In genomic region chr7:38061060-38061970, GRCm38 (mm10) we compare ENCODE assay signal across 9 mouse cellular contexts. TPM values are rescaled to one million over a fixed set of nuclear protein-coding genes. Genes with fewer than 3 reads are reported as not detected.
DNase-seq lines count a peak whose midpoint lies in the region; ATAC-seq and TF ChIP-seq lines count a peak whose summit lies in the region.
"Had no signal": no experiment of that assay in that cellular context is flagged by ENCODE, and none has a peak within 500 bp of the region (broad histone marks: within the 10 kb centered on the region; RNA-seq: fewer than 3 reads in every experiment).

No protein-coding gene starts in this region.

- peak overlapping the region; percentile 49 for H3ac ChIP-seq in C2C12 (ENCODE audit: control insufficient read depth, insufficient read length, low read depth)

- peak; percentile 99 for TF ChIP-seq CTCF in C2C12 (IDR thresholded peaks at IDR 0.05; ENCODE audit: control insufficient read depth, insufficient read depth, insufficient read length)
- peak; percentile 98 for TF ChIP-seq CTCF in brain, embryonic 14.5 days (IDR thresholded peaks at IDR 0.05; ENCODE audit: borderline replicate concordance, extremely low read depth, insufficient read depth, insufficient read length)

- no peaks in the 10 kb centered on the region for H3K79me3 ChIP-seq in C2C12 (ENCODE audit: low read depth)

- H3K9me3 ChIP-seq in heart, embryonic 11.5 days (replicated peaks; ENCODE audit: control insufficient read depth, low read length) = no peaks in the 10 kb centered on the region
- no peaks in the 10 kb centered on the region for H3K9me3 ChIP-seq in kidney, embryonic 15.5 days (replicated peaks)

- H3K9ac ChIP-seq in heart, embryonic 11.5 days (ENCODE audit: low read depth, low read length) = peak overlapping the region; percentile 75
- peak overlapping the region; percentile 68 for H3K9ac ChIP-seq in kidney, embryonic 15.5 days

- no peak overlapping the region for H3K4me3 ChIP-seq in C2C12 (ENCODE audit: insufficient read depth, poor library complexity, severe bottlenecking)
- H3K4me3 ChIP-seq in heart, embryonic 11.5 days (ENCODE audit: low read depth, low read length) = peak overlapping the region; percentile 50
- H3K4me3 ChIP-seq in kidney, embryonic 15.5 days (replicated peaks) = peak overlapping the region; percentile 56

- WGBS in heart, embryonic 11.5 days (ENCODE audit: insufficient replicate concordance) = 2% methylated on average over 53 of the region's 57 CpGs
- under 1% methylated on average over 57 of the region's 57 CpGs for WGBS in kidney, embryonic 15.5 days

- peak overlapping the region; percentile 85 for H3K4me2 ChIP-seq in heart, embryonic 11.5 days
- peak overlapping the region; percentile 95 for H3K4me2 ChIP-seq in kidney, embryonic 15.5 days

- peak; percentile 36; the same call in 1 of the 2 replicates for TF ChIP-seq POLR2A in brain, embryonic 14.5 days (IDR thresholded peaks at IDR 0.05; ENCODE audit: borderline replicate concordance, extremely low read depth, insufficient read depth, insufficient read length, poor library complexity, severe bottlenecking)

- H3K36me3 ChIP-seq in C2C12 (ENCODE audit: control insufficient read depth, insufficient read depth) = no peaks in the 10 kb centered on the region
- no peaks in the 10 kb centered on the region for H3K36me3 ChIP-seq in heart, embryonic 11.5 days (ENCODE audit: control insufficient read depth, insufficient read depth, low read length)
- no peaks in the 10 kb centered on the region for H3K36me3 ChIP-seq in kidney, embryonic 15.5 days
- H3K36me3 ChIP-seq: G1E had no signal

- H3K4me1 ChIP-seq in heart, embryonic 11.5 days (ENCODE audit: control insufficient read depth, insufficient read depth, low read length) = peaks cover 7% of the 10 kb centered on the region; the same call in 1 of the 2 replicates
- H3K4me1 ChIP-seq in kidney, embryonic 15.5 days = peaks cover 7% of the 10 kb centered on the region

- H3K27ac ChIP-seq in heart, embryonic 11.5 days (ENCODE audit: low read depth, low read length) = no peak overlapping the region
- peak overlapping the region; percentile 51 for H3K27ac ChIP-seq in kidney, embryonic 15.5 days

- peaks cover 8% of the 10 kb centered on the region for H3K27me3 ChIP-seq in C2C12 (ENCODE audit: control insufficient read depth, insufficient read depth, insufficient read length)
- H3K27me3 ChIP-seq in heart, embryonic 11.5 days (ENCODE audit: control insufficient read depth, insufficient read depth, low read length) = no peaks in the 10 kb centered on the region
- H3K27me3 ChIP-seq in kidney, embryonic 15.5 days = no peaks in the 10 kb centered on the region

- ATAC-seq in erythroblast, adult 5-6 weeks (replicated peaks; ENCODE audit: low FRiP score, poor library complexity, severe bottlenecking) = peak; percentile 73; the same call in 1 of the 2 replicates
- peak; percentile 86 for ATAC-seq in heart, embryonic 11.5 days (replicated peaks; ENCODE audit: insufficient number of reproducible peaks, low FRiP score, low TSS enrichment)
- ATAC-seq in kidney, embryonic 15.5 days (replicated peaks; ENCODE audit: low FRiP score) = peak; percentile 93
- ATAC-seq in monocyte, adult 5-6 weeks (replicated peaks; ENCODE audit: insufficient number of reproducible peaks, low FRiP score, low TSS enrichment, poor library complexity, severe bottlenecking) = peak; percentile 83

- no peaks in the 10 kb centered on the region for H3K79me2 ChIP-seq in C2C12 (ENCODE audit: control insufficient read depth, insufficient read depth)

- DNase-seq in brain, embryonic 14.5 days (ENCODE audit: low read depth) = peak; percentile 95
- DNase-seq in liver = peak; percentile 84
- peak; percentile 73 to 76 for DNase-seq in spleen, postnatal 36 days (ENCODE audit: low spot score in 2 of 2)

TF ChIP-seq in C2C12, 6 proteins besides CTCF, POLR2A, EP300 and RAD21:
- TF ChIP-seq MYOD1 (IDR thresholded peaks at IDR 0.05; ENCODE audit: control insufficient read depth, insufficient read length, low read depth) = no peak
- no peak for TF ChIP-seq MYOG (IDR thresholded peaks at IDR 0.05; ENCODE audit: control insufficient read depth, extremely low read depth, insufficient read length)
- TF ChIP-seq MAX (IDR thresholded peaks at IDR 0.05) = no peak
- TF ChIP-seq USF1 (IDR thresholded peaks at IDR 0.05; ENCODE audit: low read depth) = no peak
- no peak for TF ChIP-seq FOSL1 (IDR thresholded peaks at IDR 0.05; ENCODE audit: insufficient read depth, low read length, poor library complexity, severe bottlenecking)
- no peak for TF ChIP-seq CEBPB (IDR thresholded peaks at IDR 0.05; ENCODE audit: low read depth)
TF ChIP-seq in C2C12: peak in this region for 0.

RNA-seq across cellular contexts. Expression of gene Uri1, which starts 38.0 kb away (rescaled TPM):
- polyA plus RNA-seq in C2C12 (2012; fragmentation: generic; extraction: Trizol) = 12.6 TPM
- 21.3 and 24.2 TPM in 2 replicates for polyA plus RNA-seq in brain, embryonic 14.5 days (2012; rRNA removed)
- 16.9 and 51.9 TPM in 2 replicates for total RNA-seq in erythroblast, adult 5-6 weeks (2015; ENCODE audit: low replicate concordance)
- 7.2 and 22.3 TPM in 2 replicates for total RNA-seq in erythroblast, adult 5-6 weeks (2017; ENCODE audit: low replicate concordance)
- polyA plus RNA-seq in heart, embryonic 11.5 days (2014; fragmentation: Nextera tagmentation; extraction: Ambion mirVana) = 33.8 and 36.9 TPM in 2 replicates
- 50.5 and 52.2 TPM in 2 replicates for polyA plus RNA-seq in kidney, embryonic 15.5 days (2015; fragmentation: Nextera tagmentation; extraction: Ambion mirVana)
- 31.2 to 52.7 TPM (median 52.2 TPM) in 3 replicates for total RNA-seq in monocyte, adult 5-6 weeks (2017)

RNA-seq across cellular contexts. Expression of gene Ccne1, which starts 46.0 kb away (rescaled TPM):
- 58.6 TPM for polyA plus RNA-seq in C2C12 (2012; fragmentation: generic; extraction: Trizol)
- polyA plus RNA-seq in brain, embryonic 14.5 days (2012; rRNA removed) = 12.2 and 14.7 TPM in 2 replicates
- 18.8 and 62.1 TPM in 2 replicates for total RNA-seq in erythroblast, adult 5-6 weeks (2015; ENCODE audit: low replicate concordance)
- 50.2 and 65.5 TPM in 2 replicates for total RNA-seq in erythroblast, adult 5-6 weeks (2017; ENCODE audit: low replicate concordance)
- 54.3 and 55.4 TPM in 2 replicates for polyA plus RNA-seq in heart, embryonic 11.5 days (2014; fragmentation: Nextera tagmentation; extraction: Ambion mirVana)
- 65.9 and 71.4 TPM in 2 replicates for polyA plus RNA-seq in kidney, embryonic 15.5 days (2015; fragmentation: Nextera tagmentation; extraction: Ambion mirVana)
- total RNA-seq in monocyte, adult 5-6 weeks (2017) = 1.2 to 6.3 TPM (median 1.7 TPM) in 3 replicates
